Mouse (Mus musculus) gastrocnemius, postnatal 36 days (tissue): Measurements from ENCODE around the gene Abi3bp. TPM values are rescaled to one million over a fixed set of nuclear protein-coding genes. Genes with fewer than 3 reads are reported as not detected.

Experiments
- DNase-seq, 2 experiments: peaks; one replicate each; pipeline ENCODE4 v3.0.0; 2022
- intact Hi-C: fragments of 180-260 bp; cut with DNase I; formaldehyde crosslinking; loops from one replicate; pipeline ENCODE4 v1.15.1; 2025
- total RNA-seq, 2 experiments: library from RNA; stranded (reverse); gene quantifications; 2 replicates each; pipeline ENCODE4 v1.2.3; 2021

Abi3bp gene
- total RNA-seq, 2 experiments from 2014 or later = 15.8 to 16.4 TPM

- intact Hi-C loops = no loop called here
- DNase-seq = no peak
These were observed 195.7 kb downstream of the Abi3bp start for GRCm38 (mm10) chr16:56673420-56673819.

- intact Hi-C loops = no loop called here
- DNase-seq = no peak
These were observed 199.5 kb downstream of the Abi3bp start for GRCm38 (mm10) chr16:56677146-56677545.

GRCm38 (mm10) chr16:56681010-56681645, 203.4 kb downstream of the Abi3bp start:
- intact Hi-C loops = loop anchor here (5.0 to 10.0 kb wide), 2 partner anchors 179 to 496 kb away; no protein-coding TSS in a partner anchor
- no peak for DNase-seq

- intact Hi-C loops = loop anchor here (10.0 kb wide), 1 partner anchor 502 kb away; no protein-coding TSS in a partner anchor
- DNase-seq = no peak
These were observed 209.1 kb downstream of the Abi3bp start for GRCm38 (mm10) chr16:56686747-56687146.

- intact Hi-C loops = no loop called here
- no peak for DNase-seq
These were observed 213.0 kb downstream of the Abi3bp start for GRCm38 (mm10) chr16:56690715-56691114.

- intact Hi-C loops = no loop called here
- no peak for DNase-seq
These were observed 218.8 kb downstream of the Abi3bp start for GRCm38 (mm10) chr16:56696448-56696847.

GRCm38 (mm10) chr16:56700898-56701297, 223.2 kb downstream of the Abi3bp start:
- no peak for DNase-seq
- intact Hi-C loops = no loop called here

GRCm38 (mm10) chr16:56705731-56706130, 228.1 kb downstream of the Abi3bp start:
- intact Hi-C loops = no loop called here
- no peak for DNase-seq

GRCm38 (mm10) chr16:56710071-56710470, 232.4 kb downstream of the Abi3bp start:
- no peak for DNase-seq
- intact Hi-C loops = no loop called here

- intact Hi-C loops = no loop called here
- no peak for DNase-seq
These were observed 237.9 kb downstream of the Abi3bp start for GRCm38 (mm10) chr16:56715608-56716007.

- intact Hi-C loops = no loop called here
- peak in 1 of 2 experiments; percentile 34 for DNase-seq
These were observed 239.0 kb downstream of the Abi3bp start for GRCm38 (mm10) chr16:56716557-56717179.

GRCm38 (mm10) chr16:56717224-56718200, 239.8 kb downstream of the Abi3bp start, which contains the start of gene Tfg:
TSS of gene Tfg (minus strand) at chr16:56717450.
- intact Hi-C loops = no loop called here
- peak; percentile 97 to 99 for DNase-seq

- intact Hi-C loops = no loop called here
- DNase-seq = no peak
These were observed 241.4 kb downstream of the Abi3bp start for GRCm38 (mm10) chr16:56719031-56719430.

- intact Hi-C loops = no loop called here
- no peak for DNase-seq
These were observed 244.7 kb downstream of the Abi3bp start for GRCm38 (mm10) chr16:56722357-56722756.

GRCm38 (mm10) chr16:56724927-56725326, 247.2 kb downstream of the Abi3bp start:
- intact Hi-C loops = no loop called here
- no peak for DNase-seq

- intact Hi-C loops = no loop called here
- no peak for DNase-seq
These were observed 251.4 kb downstream of the Abi3bp start for GRCm38 (mm10) chr16:56729060-56729459.

Other genes starting within 250 kb of the Abi3bp start
- gene Tfg, start 239.6 kb downstream of the Abi3bp start, total RNA-seq = 10 to 100 TPM; 41.1 to 42.7 TPM